Mouse (Mus musculus) E14TG2a.4 (cell line): ENCODE measurements around the gene Bpnt1.

Experiments
- CTCF ChIP-seq: conservative IDR thresholded peaks from 2 replicates; pipeline ENCODE4 v1.5.1; 2014; ENCODE audit warnings: low read length
- NANOG ChIP-seq: IDR thresholded peaks from 2 replicates; pipeline ENCODE4 v1.6.1; 2014; ENCODE audit warnings: borderline replicate concordance, low read length, mixed read lengths
- POU5F1 ChIP-seq: IDR thresholded peaks from 2 replicates; pipeline ENCODE4 v1.6.1; 2014; ENCODE audit warnings: low read length, borderline replicate concordance

DNA sequence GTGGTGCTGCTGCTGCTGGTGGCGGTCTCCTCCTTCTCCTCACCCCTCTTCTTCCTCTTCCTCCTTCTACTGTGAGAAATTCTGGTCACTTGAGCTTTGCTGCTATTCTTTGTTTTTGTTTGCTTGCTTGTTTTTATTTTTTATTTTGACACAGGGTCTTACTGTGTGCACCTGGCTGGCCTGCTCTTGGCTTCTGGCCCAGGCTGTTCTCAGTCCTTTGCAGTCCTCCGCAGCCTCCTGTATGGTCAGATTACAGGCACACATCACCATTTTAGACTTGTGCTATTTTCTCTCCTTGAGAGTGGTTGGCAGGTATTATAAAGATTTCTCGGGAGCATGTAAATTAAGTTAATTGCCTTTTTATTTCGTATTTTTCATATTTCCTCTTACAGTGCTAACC, 2.2 kb downstream of the Bpnt1 start:
- no peak for TF ChIP-seq CTCF
- no peak for TF ChIP-seq NANOG
- no peak for TF ChIP-seq POU5F1
